Mouse (Mus musculus) right cerebral cortex, postnatal 4 days (tissue): Measurements from ENCODE around the gene P3h3.
"Not testable (repeated sequence)": the region's sequence is repeated elsewhere in the genome, so short reads cannot be mapped to it uniquely, and the experiment has no call there.

Source experiments
- DNase-seq: peaks from one replicate; pipeline ENCODE4 v3.0.0-alpha.2; 2022

P3h3 gene

GRCm38 (mm10) chr6:124865766-124866362, 8.3 kb upstream of the P3h3 start:
- DNase-seq = no peak

GRCm38 (mm10) chr6:124863658-124864298, 6.2 kb upstream of the P3h3 start, which contains the start of gene Gpr162:
Gene Gpr162 (minus strand): TSS chr6:124863983.
- peak; percentile 78 for DNase-seq

GRCm38 (mm10) chr6:124863125-124863657, 5.6 kb upstream of the P3h3 start:
- DNase-seq = peak; percentile 29

- peak; percentile 33 for DNase-seq
Observed at GRCm38 (mm10) chr6:124862406-124863124, 5.0 kb upstream of the P3h3 start.

- DNase-seq = no peak
Observed at GRCm38 (mm10) chr6:124861802-124862201, 4.2 kb upstream of the P3h3 start.

GRCm38 (mm10) chr6:124861266-124861665, 3.7 kb upstream of the P3h3 start:
- DNase-seq = no peak

- no peak for DNase-seq
Observed at GRCm38 (mm10) chr6:124860511-124860910, 3.0 kb upstream of the P3h3 start.

GRCm38 (mm10) chr6:124859725-124860124, 2.2 kb upstream of the P3h3 start:
- DNase-seq = peak; percentile 94

- no peak for DNase-seq
Observed at GRCm38 (mm10) chr6:124858561-124859318, 1.2 kb upstream of the P3h3 start.

- no peak for DNase-seq
Observed at GRCm38 (mm10) chr6:124857840-124858530, 433 bp upstream of the P3h3 start.

- DNase-seq = peak; percentile 70
Observed at GRCm38 (mm10) chr6:124856321-124856720, 1.2 kb downstream of the P3h3 start.

- DNase-seq = no peak
Observed at GRCm38 (mm10) chr6:124854647-124855046, 2.9 kb downstream of the P3h3 start.

GRCm38 (mm10) chr6:124850535-124850934, 7.0 kb downstream of the P3h3 start:
- no peak for DNase-seq

GRCm38 (mm10) chr6:124847305-124847704, 10.2 kb downstream of the P3h3 start:
- DNase-seq = peak; percentile 98

GRCm38 (mm10) chr6:124840241-124841167, 17.0 kb downstream of the P3h3 start, which contains the start of gene Gnb3:
Gene Gnb3 (minus strand): TSS chr6:124840275.
- no peak for DNase-seq

GRCm38 (mm10) chr6:124839805-124840204, 17.7 kb downstream of the P3h3 start:
- no peak for DNase-seq

- no peak for DNase-seq
Observed at GRCm38 (mm10) chr6:124836411-124836810, 21.1 kb downstream of the P3h3 start.

- no peak for DNase-seq
Observed at GRCm38 (mm10) chr6:124835531-124835930, 22.0 kb downstream of the P3h3 start.

- DNase-seq = no peak
Observed at GRCm38 (mm10) chr6:124834512-124835081, 23.0 kb downstream of the P3h3 start.

- no peak for DNase-seq
Observed at GRCm38 (mm10) chr6:124831649-124832048, 25.9 kb downstream of the P3h3 start.

- DNase-seq = not testable (repeated sequence)
Observed at GRCm38 (mm10) chr6:124831199-124831598, 26.4 kb downstream of the P3h3 start.
